Mouse (Mus musculus): ENCODE results near the gene Slc24a1. TPM values are rescaled to one million over a fixed set of nuclear protein-coding genes. Genes with fewer than 3 reads are reported as not detected.
"Not testable (repeated sequence)": the region's sequence is repeated elsewhere in the genome, so short reads cannot be mapped to it uniquely, and the experiment has no call there.

Gene Slc24a1
- 0.04 TPM in 1 of 2 replicates, not detected in the other for polyA plus RNA-seq (2016; fragmentation: Nextera tagmentation; extraction: Ambion mirVana)

- 40% methylated on average over 11 of the region's 11 CpGs for WGBS
- no peak for ATAC-seq (ENCODE audit: low FRiP score, low read depth)
- Histone ChIP-seq H3K4me3 (no peak within 1 kb of the TSS), H3K4me1 (no peaks in the 10 kb centered on the region), H3K4me2 (replicated peaks) (no peak within 1 kb of the TSS), H3K36me3 (no peaks in the 10 kb centered on the region), H3K9me3 (no peaks in the 10 kb centered on the region), H3K27ac (no peak within 1 kb of the TSS), H3K9ac (no peak within 1 kb of the TSS), H3K27me3 (replicated peaks) (peaks cover 10% of the 10 kb centered on the region)
These were observed at the start of gene Slc24a1 for GRCm38 (mm10) chr9:64951161-64951657. Gene Slc24a1, minus strand, starts transcription at chr9:64951607.

- not testable (repeated sequence) for H3K4me1 ChIP-seq; H3K4me3 ChIP-seq; H3K9me3 ChIP-seq; ATAC-seq (ENCODE audit: low FRiP score, low read depth); H3K27me3 ChIP-seq (replicated peaks); H3K27ac ChIP-seq; H3K4me2 ChIP-seq (replicated peaks); H3K9ac ChIP-seq
- WGBS: 93% methylated on average over 1 of the region's 1 CpGs
- H3K36me3 ChIP-seq: peaks cover 79% of the 10 kb centered on the region
These were observed 44.1 kb upstream of the Slc24a1 start for GRCm38 (mm10) chr9:64995464-64995863.

- no peak for ATAC-seq (ENCODE audit: low FRiP score, low read depth)
- WGBS: 89% methylated on average over 7 of the region's 7 CpGs
- Histone ChIP-seq H3K27ac (no peak overlapping the region), H3K9me3 (no peaks in the 10 kb centered on the region), H3K27me3 (replicated peaks) (no peaks in the 10 kb centered on the region), H3K36me3 (peaks cover 88% of the 10 kb centered on the region), H3K9ac (no peak overlapping the region), H3K4me2 (replicated peaks) (no peak overlapping the region), H3K4me3 (no peak overlapping the region), H3K4me1 (no peaks in the 10 kb centered on the region)
These were observed 38.9 kb upstream of the Slc24a1 start for GRCm38 (mm10) chr9:64990291-64990690.

GRCm38 (mm10) chr9:64988443-64988842 is 37.0 kb upstream of the Slc24a1 start:
- ATAC-seq (ENCODE audit: low FRiP score, low read depth): no peak
- Histone ChIP-seq H3K4me2 (replicated peaks) (no peak overlapping the region), H3K4me3 (no peak overlapping the region), H3K9me3 (no peaks in the 10 kb centered on the region), H3K27ac (no peak overlapping the region), H3K36me3 (peaks cover 93% of the 10 kb centered on the region), H3K4me1 (no peaks in the 10 kb centered on the region), H3K27me3 (replicated peaks) (no peaks in the 10 kb centered on the region), H3K9ac (no peak overlapping the region)
- WGBS: 93% methylated on average over 6 of the region's 6 CpGs

GRCm38 (mm10) chr9:64987651-64988050 is 36.2 kb upstream of the Slc24a1 start:
- no peaks in the 10 kb centered on the region for H3K4me1 ChIP-seq
- WGBS: 92% methylated on average over 2 of the region's 2 CpGs
- H3K36me3 ChIP-seq: peaks cover 92% of the 10 kb centered on the region
- H3K9me3 ChIP-seq: no peaks in the 10 kb centered on the region
- H3K27me3 ChIP-seq (replicated peaks): no peaks in the 10 kb centered on the region
- no peak overlapping the region for H3K4me2 ChIP-seq (replicated peaks)
- no peak overlapping the region for H3K9ac ChIP-seq
- no peak overlapping the region for H3K27ac ChIP-seq
- no peak overlapping the region for H3K4me3 ChIP-seq
- no peak for ATAC-seq (ENCODE audit: low FRiP score, low read depth)

- H3K36me3 ChIP-seq: peaks cover 94% of the 10 kb centered on the region
- 90% methylated on average over 9 of the region's 9 CpGs for WGBS
- H3K4me3 ChIP-seq: no peak overlapping the region
- H3K27me3 ChIP-seq (replicated peaks): no peaks in the 10 kb centered on the region
- no peak overlapping the region for H3K27ac ChIP-seq
- no peak overlapping the region for H3K4me2 ChIP-seq (replicated peaks)
- H3K9me3 ChIP-seq: no peaks in the 10 kb centered on the region
- no peaks in the 10 kb centered on the region for H3K4me1 ChIP-seq
- ATAC-seq (ENCODE audit: low FRiP score, low read depth): no peak
- no peak overlapping the region for H3K9ac ChIP-seq
These were observed 34.4 kb upstream of the Slc24a1 start for GRCm38 (mm10) chr9:64985807-64986206.

- WGBS: 82% methylated on average over 8 of the region's 8 CpGs
- no peaks in the 10 kb centered on the region for H3K9me3 ChIP-seq
- H3K4me1 ChIP-seq: no peaks in the 10 kb centered on the region
- ATAC-seq (ENCODE audit: low FRiP score, low read depth): no peak
- no peaks in the 10 kb centered on the region for H3K27me3 ChIP-seq (replicated peaks)
- H3K4me2 ChIP-seq (replicated peaks): no peak overlapping the region
- no peak overlapping the region for H3K4me3 ChIP-seq
- peaks cover 94% of the 10 kb centered on the region for H3K36me3 ChIP-seq
- no peak overlapping the region for H3K27ac ChIP-seq
- H3K9ac ChIP-seq: no peak overlapping the region
These were observed 33.8 kb upstream of the Slc24a1 start for GRCm38 (mm10) chr9:64985037-64985794.

GRCm38 (mm10) chr9:64981904-64982303 is 30.5 kb upstream of the Slc24a1 start:
- H3K9ac ChIP-seq: no peak overlapping the region
- H3K4me3 ChIP-seq: no peak overlapping the region
- no peak for ATAC-seq (ENCODE audit: low FRiP score, low read depth)
- H3K27ac ChIP-seq: no peak overlapping the region
- no peaks in the 10 kb centered on the region for H3K9me3 ChIP-seq
- no peak overlapping the region for H3K4me2 ChIP-seq (replicated peaks)
- H3K4me1 ChIP-seq: no peaks in the 10 kb centered on the region
- H3K36me3 ChIP-seq: peaks cover 93% of the 10 kb centered on the region
- no peaks in the 10 kb centered on the region for H3K27me3 ChIP-seq (replicated peaks)
- WGBS: 81% methylated on average over 1 of the region's 1 CpGs

GRCm38 (mm10) chr9:64980548-64980947 is 29.1 kb upstream of the Slc24a1 start:
- ATAC-seq (ENCODE audit: low FRiP score, low read depth): no peak
- H3K9ac ChIP-seq: no peak overlapping the region
- H3K4me3 ChIP-seq: no peak overlapping the region
- no peak overlapping the region for H3K27ac ChIP-seq
- H3K4me2 ChIP-seq (replicated peaks): no peak overlapping the region
- no peaks in the 10 kb centered on the region for H3K9me3 ChIP-seq
- H3K4me1 ChIP-seq: no peaks in the 10 kb centered on the region
- H3K36me3 ChIP-seq: peaks cover 94% of the 10 kb centered on the region
- WGBS: 84% methylated on average over 3 of the region's 3 CpGs
- no peaks in the 10 kb centered on the region for H3K27me3 ChIP-seq (replicated peaks)

GRCm38 (mm10) chr9:64960978-64961320 is 9.5 kb upstream of the Slc24a1 start:
- Histone ChIP-seq H3K4me2 (replicated peaks) (peak overlapping the region; percentile 67), H3K9ac (peak overlapping the region; percentile 80), H3K4me3 (peak overlapping the region; percentile 67), H3K4me1 (peaks cover 7% of the 10 kb centered on the region), H3K27me3 (replicated peaks) (no peaks in the 10 kb centered on the region), H3K36me3 (peaks cover 22% of the 10 kb centered on the region), H3K9me3 (no peaks in the 10 kb centered on the region), H3K27ac (peak overlapping the region; percentile 51)
- WGBS: 1% methylated on average over 17 of the region's 17 CpGs
- peak; percentile 76 for ATAC-seq (ENCODE audit: low FRiP score, low read depth)

- peaks cover 16% of the 10 kb centered on the region for H3K36me3 ChIP-seq
- peak within 1 kb of the TSS; percentile 67 for H3K4me3 ChIP-seq
- 5% methylated on average over 29 of the region's 29 CpGs for WGBS
- peak; percentile 96 for ATAC-seq (ENCODE audit: low FRiP score, low read depth)
- no peaks in the 10 kb centered on the region for H3K9me3 ChIP-seq
- H3K4me2 ChIP-seq (replicated peaks): peak within 1 kb of the TSS; percentile 67
- peak within 1 kb of the TSS; percentile 51 for H3K27ac ChIP-seq
- H3K27me3 ChIP-seq (replicated peaks): no peaks in the 10 kb centered on the region
- peaks cover 7% of the 10 kb centered on the region for H3K4me1 ChIP-seq
- peak within 1 kb of the TSS; percentile 80 for H3K9ac ChIP-seq
These were observed 8.9 kb upstream of the Slc24a1 start, which contains the start of gene Ints14 for GRCm38 (mm10) chr9:64960117-64960977. Gene Ints14, plus strand, starts transcription at chr9:64960905.

- WGBS: 92% methylated on average over 3 of the region's 3 CpGs
- Histone ChIP-seq H3K4me3 (no peak overlapping the region), H3K27me3 (replicated peaks) (no peaks in the 10 kb centered on the region), H3K9ac (no peak overlapping the region), H3K4me1 (peaks cover 7% of the 10 kb centered on the region), H3K36me3 (peaks cover under 1% of the 10 kb centered on the region; the same call in 1 of the 2 replicates), H3K9me3 (no peaks in the 10 kb centered on the region), H3K27ac (no peak overlapping the region), H3K4me2 (replicated peaks) (no peak overlapping the region)
- ATAC-seq (ENCODE audit: low FRiP score, low read depth): no peak
These were observed 5.9 kb upstream of the Slc24a1 start for GRCm38 (mm10) chr9:64957276-64957675.
